Mouse (Mus musculus) cerebellum, adult 2 months (tissue): ENCODE measurements around the gene 4930539E08Rik.

ENCODE experiments used
- CTCF ChIP-seq: fragments of 200-500 bp; IDR thresholded peaks from 2 replicates; pipeline ENCODE4 v1.5.1; 2011; ENCODE audit warnings: low read depth, mild to moderate bottlenecking, control low read depth, low read length, moderate library complexity, borderline replicate concordance; ENCODE audit not compliant: insufficient read depth
- POLR2A ChIP-seq: fragments of 200-500 bp; IDR thresholded peaks from 2 replicates; pipeline ENCODE4 v1.6.1; 2011; ENCODE audit warnings: low read length, control low read depth, borderline replicate concordance; ENCODE audit not compliant: insufficient read depth

GRCm38 (mm10) chr17:28855166-28855885 lies 59.8 kb downstream of the 4930539E08Rik start:
- TF ChIP-seq CTCF (no peak; the same call in 1 of the 2 replicates), POLR2A (no peak)
